Mouse (Mus musculus) small intestine, adult 2 months (tissue): Measurements from ENCODE around the gene Acpp. TPM values are rescaled to one million over a fixed set of nuclear protein-coding genes. Genes with fewer than 3 reads are reported as not detected.

Experiments
- H3K27ac ChIP-seq: fragments of 200-500 bp; 2 replicates; pipeline ENCODE4 v1.5.1; 2012; ENCODE audit warnings: low read depth, low read length, control low read depth, inconsistent platforms; ENCODE audit not compliant: insufficient read depth
- H3K27me3 ChIP-seq: fragments of 200-500 bp; 2 replicates; pipeline ENCODE4 v1.6.1; 2012; ENCODE audit warnings: mild to moderate bottlenecking, moderate library complexity, low read length, inconsistent platforms; ENCODE audit not compliant: control insufficient read depth, insufficient read depth
- H3K36me3 ChIP-seq: fragments of 200-500 bp; 2 replicates; pipeline ENCODE4 v1.6.1; 2012; ENCODE audit warnings: mild to moderate bottlenecking, low read length, control low read depth, inconsistent platforms; ENCODE audit not compliant: control insufficient read depth, insufficient read depth
- H3K4me1 ChIP-seq: fragments of 200-500 bp; 2 replicates; pipeline ENCODE4 v1.6.1; 2012; ENCODE audit warnings: low read length, inconsistent platforms, mixed read lengths; ENCODE audit not compliant: control insufficient read depth, insufficient read depth, insufficient read length
- H3K4me3 ChIP-seq: fragments of 200-500 bp; 2 replicates; pipeline ENCODE4 v1.5.1; 2012; ENCODE audit warnings: low read depth, mild to moderate bottlenecking, control low read depth, inconsistent platforms, low read length, moderate library complexity
- CTCF ChIP-seq: fragments of 200-500 bp; IDR thresholded peaks from 2 replicates; pipeline ENCODE4 v1.5.1; 2012; ENCODE audit warnings: low read depth, mild to moderate bottlenecking, control low read depth, inconsistent platforms, low read length, moderate library complexity, mixed read lengths; ENCODE audit not compliant: insufficient replicate concordance, insufficient read length; ENCODE audit errors: extremely low read depth
- POLR2A ChIP-seq: fragments of 200-500 bp; IDR thresholded peaks from 2 replicates; pipeline ENCODE4 v1.6.1; 2012; ENCODE audit warnings: low read depth, mild to moderate bottlenecking, control low read depth, inconsistent platforms, low read length, moderate library complexity
- whole genome bisulfite sequencing: fragments of 180-500 bp; shearing (Covaris S2); methylation state at CpG from one replicate; pipeline ENCODE4 v1.1.7; 2018; 5-methylcytosine and 5-hydroxymethylcytosine counted together
- polyA plus RNA-seq: library from polyadenylated mRNA; depleted of rRNA; stranded (reverse); fragments of >200 nt; gene quantifications from 2 replicates; pipeline ENCODE4 v1.2.3, GENCODE M21; 2012

Gene Acpp
- polyA plus RNA-seq, 1 experiment: 10.5 TPM

DNA sequence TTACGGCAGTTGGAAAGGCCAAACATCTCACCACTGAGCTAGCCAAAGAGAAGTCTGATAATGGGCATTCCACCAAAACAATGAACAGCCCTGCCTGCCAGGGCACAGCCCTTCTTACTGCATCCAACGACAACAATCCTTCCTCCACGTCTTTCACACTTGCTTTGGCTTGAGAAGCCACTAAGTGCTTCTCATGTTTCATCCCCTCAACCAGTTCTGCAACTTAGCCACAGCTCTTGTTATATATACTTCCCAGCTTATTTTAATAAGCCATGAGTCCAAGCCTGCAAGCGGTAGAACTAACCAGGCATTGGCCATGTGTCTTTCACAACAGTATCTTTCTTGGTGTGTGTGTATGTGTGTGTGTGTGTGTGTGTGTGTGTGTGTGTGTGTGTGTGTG lies 8.9 kb downstream of the Acpp start:
- Histone ChIP-seq H3K36me3 (peaks cover 6% of the 10 kb centered on the region; the same call in 1 of the 2 replicates), H3K27me3 (no peaks in the 10 kb centered on the region), H3K27ac (no peak overlapping the region), H3K4me1 (no peaks in the 10 kb centered on the region), H3K4me3 (no peak overlapping the region)
- TF ChIP-seq POLR2A (no peak), CTCF (no peak)
- 77% methylated on average over 4 of the region's 4 CpGs for WGBS

DNA sequence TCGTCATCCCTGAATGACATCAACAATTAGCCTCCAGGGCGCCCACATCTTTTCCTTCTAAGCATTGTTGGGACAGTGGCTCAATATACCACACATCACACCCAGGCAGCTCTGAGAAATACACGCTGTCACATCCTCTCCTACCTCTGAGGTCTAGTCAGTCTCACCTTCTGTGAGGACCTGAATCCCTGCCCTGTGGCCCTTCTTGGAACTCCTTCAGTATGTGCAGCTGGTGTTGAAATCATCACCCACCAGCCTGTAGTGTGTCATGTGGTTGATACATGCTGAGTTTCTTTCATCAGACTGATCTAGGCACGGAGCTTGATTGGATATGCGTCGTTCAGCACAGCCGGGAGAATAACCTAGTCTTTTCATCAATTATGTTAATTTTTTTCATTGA lies 16.0 kb downstream of the Acpp start:
- TF ChIP-seq CTCF: no peak
- TF ChIP-seq POLR2A: no peak
- H3K27me3 ChIP-seq: no peaks in the 10 kb centered on the region
- no peak overlapping the region for H3K4me3 ChIP-seq
- WGBS: 79% methylated on average over 7 of the region's 7 CpGs
- H3K27ac ChIP-seq: no peak overlapping the region
- H3K36me3 ChIP-seq: peaks cover 23% of the 10 kb centered on the region
- H3K4me1 ChIP-seq: no peaks in the 10 kb centered on the region

DNA sequence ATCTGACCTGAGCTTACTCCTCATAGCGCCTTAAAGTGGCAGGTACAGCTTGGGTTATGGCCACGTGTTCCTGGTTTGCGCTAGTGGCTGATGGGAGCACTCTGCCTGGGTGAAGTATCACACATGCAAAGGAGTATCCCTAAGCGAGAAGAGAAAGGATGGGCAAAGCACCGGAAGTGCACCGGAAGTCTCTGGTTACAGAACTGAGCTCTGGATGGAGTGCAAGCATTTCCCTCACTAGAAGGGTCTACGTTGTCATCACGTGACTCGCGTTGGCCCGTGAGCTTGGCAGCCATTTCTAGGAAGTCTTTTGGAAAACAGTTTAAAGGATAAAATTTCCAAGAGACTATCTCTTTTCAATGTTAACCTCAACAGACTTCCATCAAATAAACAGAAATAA lies 21.2 kb downstream of the Acpp start:
- Histone ChIP-seq H3K27me3 (no peaks in the 10 kb centered on the region), H3K27ac (no peak overlapping the region), H3K4me1 (no peaks in the 10 kb centered on the region), H3K36me3 (peaks cover 19% of the 10 kb centered on the region), H3K4me3 (no peak overlapping the region)
- TF ChIP-seq CTCF (no peak), POLR2A (no peak)
- WGBS: 90% methylated on average over 11 of the region's 11 CpGs

DNA sequence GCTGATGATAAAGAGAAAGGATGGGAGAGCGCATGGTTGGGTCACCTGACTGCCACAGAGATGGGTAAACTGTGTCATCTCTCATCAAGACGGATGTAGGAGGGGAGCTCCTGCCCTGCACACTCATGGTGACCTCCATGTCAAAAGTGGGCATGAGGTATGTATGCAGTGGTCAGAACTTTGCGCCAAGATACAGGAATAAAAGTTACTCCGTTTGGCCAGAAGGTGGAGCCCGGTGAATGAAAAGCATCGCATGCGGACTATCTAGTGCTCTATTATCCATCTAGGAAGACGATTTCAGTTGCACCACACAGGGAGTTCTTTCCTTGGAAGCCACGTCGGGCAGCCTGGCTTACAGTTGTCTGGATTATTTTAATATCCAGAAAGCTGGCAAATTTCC lies 22.0 kb downstream of the Acpp start:
- Histone ChIP-seq H3K36me3 (peaks cover 16% of the 10 kb centered on the region), H3K27me3 (no peaks in the 10 kb centered on the region), H3K4me3 (no peak overlapping the region), H3K4me1 (no peaks in the 10 kb centered on the region), H3K27ac (no peak overlapping the region)
- TF ChIP-seq POLR2A (no peak), CTCF (peak; percentile 48; the same call in 1 of the 2 replicates)
- 22% methylated on average over 10 of the region's 10 CpGs for WGBS

DNA sequence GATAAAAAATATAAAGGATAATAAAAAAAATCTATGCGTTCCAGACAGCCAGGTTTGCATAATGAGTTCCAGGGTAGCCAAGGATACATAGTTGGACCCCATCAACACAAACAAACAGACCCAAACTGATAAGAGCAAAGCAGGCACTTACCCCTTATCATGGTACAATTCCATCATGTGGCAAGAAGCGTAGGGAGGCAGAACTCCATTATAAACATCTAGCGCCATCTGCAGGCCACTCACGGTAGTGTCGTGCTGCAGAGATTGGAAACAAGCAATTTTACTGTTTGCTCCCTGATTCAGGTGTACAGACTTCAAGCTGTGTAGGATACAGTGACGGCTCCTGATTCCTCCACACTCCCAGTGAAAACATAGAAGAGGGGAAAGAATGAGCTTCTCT lies 30.8 kb downstream of the Acpp start:
- 7% methylated on average over 6 of the region's 6 CpGs for WGBS
- H3K27ac ChIP-seq: no peak overlapping the region

DNA sequence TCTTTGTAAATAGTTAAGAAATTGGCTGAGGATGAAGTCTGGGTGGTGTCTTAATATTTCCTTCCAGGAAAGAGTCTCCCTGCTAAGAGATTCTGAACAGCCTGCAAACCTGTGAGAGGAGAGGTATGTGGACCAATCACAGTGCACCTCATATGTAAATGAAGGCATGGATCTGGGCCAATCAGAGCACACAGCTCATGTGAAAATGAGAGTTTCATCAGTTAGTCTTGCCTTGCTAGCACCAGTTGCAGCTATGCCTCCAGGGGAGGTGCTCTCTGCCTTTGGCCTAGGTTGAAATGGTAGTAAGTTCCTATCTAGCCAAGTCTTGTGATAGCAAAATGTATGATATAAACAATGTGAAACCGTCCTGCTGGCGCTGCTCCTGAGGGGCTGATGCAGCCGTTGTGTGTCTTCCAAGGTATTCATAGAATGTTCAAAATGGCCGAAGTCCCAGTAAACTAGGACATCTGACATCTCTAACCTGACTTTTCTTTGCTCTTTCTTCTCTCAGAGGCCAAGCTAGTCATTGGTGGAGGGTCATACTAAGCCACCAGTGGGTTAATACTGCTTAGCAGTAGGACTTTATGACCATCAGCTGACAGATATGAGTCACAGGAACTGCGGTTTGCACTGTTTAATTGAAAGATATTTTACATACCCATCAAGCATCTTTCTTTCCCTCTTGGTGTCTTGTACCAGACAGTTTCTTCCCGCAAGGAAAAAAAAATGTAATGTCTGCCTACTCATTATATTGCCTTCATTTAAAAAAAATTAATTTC lies 32.0 kb downstream of the Acpp start:
- H3K27ac ChIP-seq: peak overlapping the region; percentile 75
- no peak overlapping the region for H3K4me3 ChIP-seq
- TF ChIP-seq POLR2A: no peak
- TF ChIP-seq CTCF: no peak
- peaks cover 8% of the 10 kb centered on the region; the same call in 1 of the 2 replicates for H3K4me1 ChIP-seq
- 62% methylated on average over 6 of the region's 6 CpGs for WGBS
- no peaks in the 10 kb centered on the region for H3K27me3 ChIP-seq
- peaks cover 9% of the 10 kb centered on the region for H3K36me3 ChIP-seq

More for the DNA sequence above, 30.8 kb downstream of the Acpp start:
- Histone ChIP-seq H3K4me1 (peaks cover 6% of the 10 kb centered on the region; the same call in 1 of the 2 replicates), H3K36me3 (peaks cover 9% of the 10 kb centered on the region), H3K4me3 (no peak overlapping the region), H3K27me3 (no peaks in the 10 kb centered on the region)
- TF ChIP-seq CTCF (peak; percentile 76; the same call in 1 of the 2 replicates), POLR2A (no peak)

DNA sequence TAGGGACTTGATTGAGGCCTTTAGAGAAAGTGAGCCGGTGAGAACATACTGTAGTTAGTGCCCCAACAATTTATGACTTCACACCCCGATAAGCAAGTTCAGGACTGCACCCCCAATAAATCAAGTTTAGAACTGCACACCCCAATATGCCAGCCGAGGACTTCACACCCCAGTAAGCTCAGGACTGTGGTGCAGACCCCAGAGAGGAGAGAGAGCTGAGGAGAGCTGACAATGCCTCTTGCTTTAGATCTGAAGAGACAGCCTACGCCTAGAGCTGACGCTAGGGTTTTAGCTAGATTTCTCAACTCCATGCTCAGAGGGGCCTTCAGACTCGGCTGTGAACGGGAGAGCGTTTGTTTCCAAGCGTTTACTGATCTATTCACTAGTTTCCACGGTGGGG lies 32.7 kb downstream of the Acpp start:
- peaks cover 8% of the 10 kb centered on the region; the same call in 1 of the 2 replicates for H3K4me1 ChIP-seq
- H3K27ac ChIP-seq: peak overlapping the region; percentile 75
- peaks cover 9% of the 10 kb centered on the region for H3K36me3 ChIP-seq
- TF ChIP-seq POLR2A (no peak), CTCF (peak; percentile 13; the same call in 1 of the 2 replicates)
- H3K4me3 ChIP-seq: no peak overlapping the region
- H3K27me3 ChIP-seq: no peaks in the 10 kb centered on the region; the same call in 1 of the 2 replicates
- WGBS: 22% methylated on average over 10 of the region's 10 CpGs
